Mouse (Mus musculus) cerebellum, adult 2 months (tissue): ENCODE measurements around the gene Saysd1.

Experiments used
- CTCF ChIP-seq: fragments of 200-500 bp; IDR thresholded peaks from 2 replicates; pipeline ENCODE4 v1.5.1; 2011; ENCODE audit warnings: low read depth, mild to moderate bottlenecking, control low read depth, low read length, moderate library complexity, borderline replicate concordance; ENCODE audit not compliant: insufficient read depth
- POLR2A ChIP-seq: fragments of 200-500 bp; IDR thresholded peaks from 2 replicates; pipeline ENCODE4 v1.6.1; 2011; ENCODE audit warnings: low read length, control low read depth, borderline replicate concordance; ENCODE audit not compliant: insufficient read depth

DNA sequence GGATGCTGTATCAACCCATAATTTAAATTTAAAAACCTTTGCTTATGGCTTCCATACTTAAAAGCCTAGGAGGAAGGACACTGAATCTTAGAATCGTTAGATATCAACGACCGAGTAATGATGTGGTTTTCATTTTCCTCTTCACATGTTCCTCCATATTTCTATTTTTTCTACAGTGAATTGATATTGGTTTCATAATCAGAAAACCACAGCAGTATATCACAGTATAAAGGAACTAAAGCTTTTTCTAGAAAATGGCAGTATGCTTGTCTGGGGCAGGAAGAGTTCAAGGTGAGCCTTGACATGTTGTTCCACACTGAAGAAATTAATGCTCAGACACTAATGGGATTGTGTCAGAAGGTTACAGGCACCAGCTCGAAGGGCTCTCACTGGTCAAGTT lies 97.4 kb downstream of the Saysd1 start:
- no peak for TF ChIP-seq CTCF
- no peak for TF ChIP-seq POLR2A
